Mouse (Mus musculus) forebrain, embryonic 10.5 days (tissue): ENCODE data around the gene Pcnx2. TPM values are rescaled to one million over a fixed set of nuclear protein-coding genes. Genes with fewer than 3 reads are reported as not detected.

Experiments
- DNase-seq: peaks from one replicate; pipeline ENCODE4 v3.0.0-alpha.2; 2017; ENCODE audit warnings: low spot score; ENCODE audit errors: extremely low spot score
- H3K27ac ChIP-seq: fragments of 300-500 bp; sonication (generic); 2 replicates; pipeline ENCODE4 v1.5.1; 2016; ENCODE audit warnings: mild to moderate bottlenecking
- H3K27me3 ChIP-seq: fragments of 300-500 bp; sonication (generic); 2 replicates; pipeline ENCODE4 v1.6.1; 2016; ENCODE audit warnings: mild to moderate bottlenecking; ENCODE audit not compliant: poor library complexity, severe bottlenecking
- H3K36me3 ChIP-seq: fragments of 300-500 bp; sonication (generic); replicated peaks from 2 replicates; pipeline ENCODE4 v1.6.1; 2016; ENCODE audit warnings: mild to moderate bottlenecking, moderate library complexity
- H3K4me1 ChIP-seq: fragments of 300-500 bp; sonication (generic); 2 replicates; pipeline ENCODE4 v1.6.1; 2016
- H3K4me3 ChIP-seq: fragments of 300-500 bp; sonication (generic); 2 replicates; pipeline ENCODE4 v1.5.1; 2016; ENCODE audit warnings: mild to moderate bottlenecking, moderate library complexity
- H3K9me3 ChIP-seq: fragments of 300-500 bp; sonication (generic); 2 replicates; pipeline ENCODE4 v1.6.1; 2016; ENCODE audit warnings: mild to moderate bottlenecking, moderate library complexity
- WGBS: fragments of 180-500 bp; shearing (Covaris S2); methylation state at CpG from one replicate; pipeline ENCODE4 v1.1.7; 2016; 5-methylcytosine and 5-hydroxymethylcytosine counted together
- polyA plus RNA-seq: library from polyadenylated mRNA; unstranded; fragments of >200 nt; fragmentation: Nextera tagmentation; extraction: Ambion mirVana; gene quantifications from 2 replicates; pipeline ENCODE4 v1.2.1, GENCODE M21; 2016

Pcnx2 gene
- polyA plus RNA-seq, 1 experiment from 2014 or later: 0.15 TPM

DNA sequence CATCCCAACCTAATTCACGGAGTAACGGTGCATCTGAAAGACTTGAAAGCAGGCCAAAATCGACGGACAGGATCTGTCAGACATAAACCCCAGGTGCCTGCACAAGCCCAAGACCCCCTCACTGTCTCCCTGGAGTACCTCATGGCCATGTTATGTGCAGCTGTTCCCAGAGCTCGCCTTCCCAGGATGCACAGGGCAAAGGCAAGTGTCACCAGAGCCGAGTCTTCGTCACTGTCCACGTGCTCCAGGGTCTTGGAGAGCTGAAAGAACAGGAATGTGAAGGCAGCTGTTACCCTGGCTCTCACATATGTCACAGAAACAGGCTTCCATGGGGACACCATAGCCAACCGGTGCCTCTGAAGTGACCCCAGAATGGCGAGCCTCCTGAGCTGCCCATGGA is 130.0 kb downstream of the Pcnx2 start:
- H3K27ac ChIP-seq: no peak overlapping the region
- DNase-seq: no peak
- H3K27me3 ChIP-seq: no peaks in the 10 kb centered on the region
- H3K4me1 ChIP-seq: peaks cover 4% of the 10 kb centered on the region
- H3K36me3 ChIP-seq: no peaks in the 10 kb centered on the region
- no peaks in the 10 kb centered on the region; the same call in 1 of the 2 replicates for H3K9me3 ChIP-seq
- 90% methylated on average over 10 of the region's 10 CpGs for WGBS
- H3K4me3 ChIP-seq: no peak overlapping the region

DNA sequence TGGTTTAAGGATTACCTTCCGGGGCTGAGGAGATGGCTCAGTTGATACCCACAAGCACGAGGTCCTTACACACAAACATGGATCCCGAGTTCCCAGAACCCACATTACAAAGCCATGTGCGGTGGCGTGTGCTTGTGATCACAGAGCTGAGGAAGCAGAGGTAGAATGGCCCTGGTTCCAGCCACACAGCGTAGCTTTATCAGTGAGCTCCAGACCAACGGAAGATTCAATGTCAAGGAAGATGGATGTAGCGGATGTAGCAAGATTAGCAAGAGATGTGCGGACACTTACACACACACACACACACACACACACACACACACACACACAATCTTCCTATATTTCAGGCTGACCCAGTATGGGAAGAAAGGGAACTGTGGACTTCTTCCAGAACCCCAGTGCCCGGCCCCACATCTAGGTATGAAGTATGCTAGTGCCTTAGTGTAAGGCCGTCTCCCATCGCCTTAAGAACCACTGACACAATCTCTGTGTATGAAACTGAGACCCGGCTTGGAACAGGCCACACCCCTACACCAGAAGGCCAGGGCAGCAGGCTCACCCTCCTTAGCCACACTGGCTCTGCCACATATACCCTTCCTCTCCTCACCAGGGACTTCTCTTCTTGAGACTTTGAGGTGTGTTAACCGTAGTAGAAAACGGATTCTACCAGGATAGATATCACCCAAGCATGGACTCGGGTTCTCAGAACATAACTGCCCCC is 134.9 kb downstream of the Pcnx2 start:
- Histone ChIP-seq H3K9me3 (no peaks in the 10 kb centered on the region; the same call in 1 of the 2 replicates), H3K27me3 (no peaks in the 10 kb centered on the region), H3K27ac (no peak overlapping the region), H3K36me3 (no peaks in the 10 kb centered on the region), H3K4me3 (no peak overlapping the region), H3K4me1 (no peaks in the 10 kb centered on the region)
- 94% methylated on average over 16 of the region's 16 CpGs for WGBS
- no peak for DNase-seq

DNA sequence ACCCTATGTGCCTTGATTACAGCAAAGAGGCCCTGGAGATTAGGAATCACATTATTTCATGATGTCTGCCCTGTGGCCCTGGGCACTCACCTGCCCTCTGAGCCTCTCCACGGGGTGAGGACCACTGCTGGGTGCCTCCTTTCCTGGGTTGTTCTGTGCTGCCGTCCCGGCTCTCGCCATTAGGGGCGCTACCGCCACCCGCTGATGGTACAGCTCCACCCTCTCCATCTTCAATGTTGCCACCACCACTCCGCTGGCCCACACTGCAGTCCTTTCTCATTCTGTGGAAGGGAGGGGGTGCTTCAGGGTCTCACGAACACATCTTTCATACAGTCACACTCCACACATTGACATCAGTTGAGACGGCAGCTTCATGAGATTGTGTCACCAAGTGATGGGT is 139.1 kb downstream of the Pcnx2 start:
- no peak overlapping the region for H3K27ac ChIP-seq
- no peak for DNase-seq
- H3K4me3 ChIP-seq: no peak overlapping the region
- H3K36me3 ChIP-seq: no peaks in the 10 kb centered on the region
- H3K9me3 ChIP-seq: no peaks in the 10 kb centered on the region; the same call in 1 of the 2 replicates
- peaks cover 10% of the 10 kb centered on the region for H3K4me1 ChIP-seq
- no peaks in the 10 kb centered on the region for H3K27me3 ChIP-seq
- 56% methylated on average over 10 of the region's 10 CpGs for WGBS

DNA sequence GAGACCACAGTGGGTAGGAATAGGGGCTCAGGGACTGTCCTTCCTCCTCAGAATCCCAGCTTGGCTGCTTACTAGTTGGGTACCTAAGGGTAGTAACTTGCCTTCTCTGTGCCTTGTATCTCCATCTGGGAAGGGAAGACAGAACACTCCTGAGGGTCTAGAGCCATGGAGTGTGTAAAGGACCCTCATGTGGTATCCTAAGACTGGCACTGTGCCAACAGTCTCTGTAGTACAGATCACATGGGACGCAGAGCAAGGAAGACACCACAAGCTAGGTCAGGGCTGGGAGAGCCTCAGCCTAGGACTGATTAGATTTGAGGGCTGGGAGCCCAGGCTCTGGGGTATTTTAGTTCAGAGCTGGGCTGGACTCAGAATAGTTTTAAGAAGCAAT is 141.0 kb downstream of the Pcnx2 start:
- Histone ChIP-seq H3K36me3 (no peaks in the 10 kb centered on the region), H3K4me3 (no peak overlapping the region), H3K27ac (0 out of 2 replicates have a peak overlapping the region, but pooled peaks have one; percentile 58), H3K9me3 (no peaks in the 10 kb centered on the region), H3K4me1 (peaks cover 10% of the 10 kb centered on the region), H3K27me3 (no peaks in the 10 kb centered on the region)
- no peak for DNase-seq
- 95% methylated on average over 1 of the region's 1 CpGs for WGBS

DNA sequence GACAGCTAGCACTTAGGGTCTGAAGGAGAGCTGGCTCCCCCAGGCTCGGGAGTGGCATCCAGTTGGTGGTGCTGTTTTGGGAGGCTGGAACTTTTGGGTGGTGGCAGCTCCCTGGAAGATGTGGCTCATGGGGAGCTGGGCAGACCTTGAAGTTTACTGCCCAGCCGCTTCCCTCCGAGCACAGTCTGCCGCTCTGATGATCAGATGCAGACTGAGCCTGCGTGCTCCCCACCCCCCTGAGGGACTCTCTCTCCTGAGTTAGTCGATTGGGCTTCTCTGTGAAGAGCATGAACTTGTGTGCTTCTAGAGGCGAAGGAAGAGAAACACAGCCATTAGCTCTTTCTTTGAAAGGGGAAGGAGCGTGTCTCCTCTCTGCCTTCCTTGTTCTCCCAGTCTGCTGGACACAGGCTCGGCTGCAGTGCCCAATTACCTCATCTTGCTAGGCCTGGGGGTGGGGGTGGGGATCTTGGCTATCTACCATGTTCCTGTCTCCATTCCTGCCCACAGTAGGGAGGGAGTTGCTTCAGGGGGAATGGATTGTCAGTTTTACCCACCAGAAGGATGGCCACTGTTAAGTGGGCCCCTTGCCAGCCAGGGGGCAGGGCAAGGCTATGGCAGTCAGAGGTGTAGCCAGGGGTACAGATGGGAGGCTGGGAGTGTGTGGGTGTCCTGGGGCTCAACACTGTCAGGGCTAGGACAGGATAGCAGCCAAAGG is 141.6 kb downstream of the Pcnx2 start:
- H3K36me3 ChIP-seq: no peaks in the 10 kb centered on the region
- DNase-seq: no peak
- no peaks in the 10 kb centered on the region for H3K27me3 ChIP-seq
- no peak overlapping the region for H3K4me3 ChIP-seq
- peaks cover 10% of the 10 kb centered on the region for H3K4me1 ChIP-seq
- 69% methylated on average over 9 of the region's 9 CpGs for WGBS
- H3K9me3 ChIP-seq: no peaks in the 10 kb centered on the region
- H3K27ac ChIP-seq: peak overlapping the region; percentile 58; the same call in 1 of the 2 replicates

DNA sequence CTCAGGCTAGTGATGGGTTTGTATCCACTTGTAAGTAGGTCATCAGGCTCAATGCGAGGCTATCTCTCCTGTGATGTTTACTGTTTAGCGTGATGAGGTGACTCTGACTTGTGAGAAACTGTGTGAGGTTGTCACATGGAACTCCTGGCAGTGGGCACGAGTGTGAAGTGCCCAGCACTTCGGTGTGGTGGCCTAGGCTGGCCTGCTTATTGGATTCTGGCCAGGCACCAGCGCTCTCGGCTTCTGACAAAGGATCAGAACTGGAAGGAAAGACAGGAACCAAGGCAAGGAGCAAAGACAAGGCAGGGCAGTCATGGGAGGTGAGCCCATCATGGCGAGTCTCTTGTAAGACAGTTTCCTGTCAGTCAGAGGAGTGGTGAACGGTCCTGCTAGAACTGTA is 142.2 kb downstream of the Pcnx2 start:
- H3K27ac ChIP-seq: peak overlapping the region; percentile 58; the same call in 1 of the 2 replicates
- WGBS: 86% methylated on average over 8 of the region's 8 CpGs
- no peaks in the 10 kb centered on the region for H3K9me3 ChIP-seq
- H3K4me1 ChIP-seq: peaks cover 10% of the 10 kb centered on the region
- DNase-seq: no peak
- H3K4me3 ChIP-seq: no peak overlapping the region
- no peaks in the 10 kb centered on the region for H3K36me3 ChIP-seq
- no peaks in the 10 kb centered on the region for H3K27me3 ChIP-seq

DNA sequence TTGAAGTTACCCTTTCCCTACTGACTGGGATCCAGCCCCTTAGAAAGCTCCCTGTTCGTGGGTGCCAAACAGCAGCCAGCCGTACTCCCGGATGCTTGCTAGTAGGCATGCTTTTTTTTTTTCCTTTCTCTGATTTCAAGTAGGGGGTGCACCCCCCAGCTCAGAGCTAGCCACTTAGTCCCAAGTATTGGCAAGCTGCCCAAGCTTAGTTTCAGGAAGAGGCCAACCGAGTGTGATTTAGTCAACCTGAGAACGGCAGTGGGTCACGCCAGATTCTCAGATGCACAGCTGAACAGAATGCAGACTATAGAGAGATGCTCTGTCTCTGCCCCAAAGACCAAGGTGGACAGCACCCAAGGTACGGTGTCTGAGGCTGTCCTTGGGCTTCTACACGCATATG is 147.3 kb downstream of the Pcnx2 start:
- Histone ChIP-seq H3K27ac (no peak overlapping the region), H3K4me3 (no peak overlapping the region), H3K27me3 (no peaks in the 10 kb centered on the region), H3K4me1 (peaks cover 5% of the 10 kb centered on the region; the same call in 1 of the 2 replicates), H3K9me3 (no peaks in the 10 kb centered on the region), H3K36me3 (no peaks in the 10 kb centered on the region)
- WGBS: 89% methylated on average over 8 of the region's 8 CpGs
- no peak for DNase-seq

DNA sequence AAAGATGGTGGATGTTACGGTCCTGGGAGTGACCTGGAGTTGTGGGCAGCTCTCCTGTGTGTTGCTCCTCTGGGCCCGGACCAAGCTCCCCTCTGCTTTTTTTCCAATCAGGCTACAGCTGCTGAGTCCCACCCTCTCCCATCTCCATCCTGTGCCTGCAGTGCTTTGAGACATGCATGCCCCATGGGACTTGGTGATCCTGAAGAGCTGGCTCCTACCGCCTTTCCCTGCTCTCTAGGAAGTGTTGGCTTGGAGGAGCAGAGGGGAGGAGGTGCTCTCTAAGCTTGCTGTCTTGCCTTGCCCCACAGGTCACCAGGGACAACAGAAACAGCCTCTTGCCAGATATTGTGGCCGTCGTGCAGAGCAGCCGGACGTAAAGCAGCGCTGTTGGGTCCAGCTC is 150.7 kb downstream of the Pcnx2 start:
- no peak for DNase-seq
- H3K27me3 ChIP-seq: no peaks in the 10 kb centered on the region
- H3K4me3 ChIP-seq: no peak overlapping the region
- H3K9me3 ChIP-seq: no peaks in the 10 kb centered on the region
- no peaks in the 10 kb centered on the region for H3K36me3 ChIP-seq
- peaks cover 11% of the 10 kb centered on the region for H3K4me1 ChIP-seq
- 85% methylated on average over 8 of the region's 8 CpGs for WGBS
- H3K27ac ChIP-seq: no peak overlapping the region

DNA sequence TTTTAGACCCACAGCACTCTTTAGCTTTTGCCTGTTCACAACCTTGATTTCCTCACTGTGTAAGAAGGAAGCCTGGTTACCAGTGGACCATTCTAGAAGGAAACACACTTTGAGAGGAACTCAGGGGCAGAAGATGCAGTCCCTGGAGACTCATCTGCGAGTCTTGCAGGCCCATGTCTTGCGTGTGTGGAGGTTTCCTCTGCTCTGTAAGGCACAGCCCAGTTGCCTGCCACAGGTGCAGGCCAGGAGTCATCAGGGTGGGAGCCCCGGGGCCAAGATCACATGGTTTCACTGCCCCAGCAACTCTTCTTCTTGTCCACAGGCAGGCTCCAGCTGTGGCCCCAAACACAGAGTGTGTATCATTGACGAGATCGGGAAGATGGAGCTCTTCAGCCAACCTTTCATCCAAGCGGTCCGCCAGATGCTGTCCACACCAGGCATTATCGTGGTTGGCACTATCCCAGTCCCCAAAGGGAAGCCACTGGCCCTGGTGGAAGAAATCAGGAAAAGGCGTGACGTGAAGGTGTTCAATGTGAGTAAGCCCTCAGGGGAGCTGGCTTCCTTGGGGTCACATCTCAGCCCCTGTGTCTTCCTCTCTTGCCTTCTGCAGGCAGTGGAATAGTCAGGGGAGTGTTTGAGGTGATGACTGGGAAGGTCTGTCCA is 153.1 kb downstream of the Pcnx2 start:
- DNase-seq: no peak
- H3K27me3 ChIP-seq: no peaks in the 10 kb centered on the region
- no peaks in the 10 kb centered on the region for H3K9me3 ChIP-seq
- H3K4me1 ChIP-seq: peaks cover 25% of the 10 kb centered on the region
- H3K4me3 ChIP-seq: no peak overlapping the region
- WGBS: 92% methylated on average over 10 of the region's 10 CpGs
- no peak overlapping the region for H3K27ac ChIP-seq
- no peaks in the 10 kb centered on the region for H3K36me3 ChIP-seq

DNA sequence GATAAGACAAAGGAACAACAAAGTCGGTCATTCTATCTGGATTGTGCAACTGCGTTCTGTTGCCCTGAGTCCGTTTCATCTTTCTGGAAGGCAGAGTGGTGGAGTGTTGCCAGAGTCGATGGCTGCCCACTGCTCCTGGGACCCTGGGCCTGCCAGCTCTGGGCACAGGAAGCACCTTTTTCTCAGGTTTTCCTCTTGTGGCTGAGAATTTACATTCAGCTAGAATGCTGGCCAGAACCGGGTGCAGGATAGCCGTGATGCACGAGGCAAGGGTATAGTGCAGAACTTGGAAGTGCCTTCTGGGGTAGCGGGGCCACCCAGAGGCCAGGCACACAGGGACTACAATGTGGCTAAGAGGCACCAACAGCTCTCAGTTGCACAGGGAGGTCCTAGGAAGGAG is 155.7 kb downstream of the Pcnx2 start:
- Histone ChIP-seq H3K36me3 (no peaks in the 10 kb centered on the region), H3K27ac (no peak overlapping the region), H3K9me3 (no peaks in the 10 kb centered on the region), H3K4me1 (peaks cover 23% of the 10 kb centered on the region), H3K27me3 (no peaks in the 10 kb centered on the region), H3K4me3 (no peak overlapping the region)
- DNase-seq: no peak
- WGBS: 90% methylated on average over 8 of the region's 8 CpGs

DNA sequence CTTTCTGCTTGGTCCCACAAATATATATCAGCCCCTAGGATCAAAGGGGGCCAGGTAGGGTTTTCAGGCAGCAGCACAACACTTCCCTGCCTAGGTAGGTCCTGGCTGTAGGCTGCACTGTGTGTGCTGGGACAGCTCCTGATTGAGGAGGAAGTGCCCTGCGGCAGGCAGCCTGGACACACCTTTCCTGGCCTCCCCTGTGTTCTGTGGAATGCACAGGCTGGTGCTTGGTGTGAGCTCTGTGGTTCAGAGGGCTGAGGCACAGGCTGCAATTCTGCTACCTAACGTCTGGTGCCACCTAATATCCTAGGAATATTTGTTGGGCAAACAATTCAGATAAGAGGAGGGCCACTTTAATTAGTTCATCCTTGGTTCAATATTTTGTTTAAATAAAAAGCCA is 156.3 kb downstream of the Pcnx2 start:
- Histone ChIP-seq H3K27ac (no peak overlapping the region), H3K36me3 (no peaks in the 10 kb centered on the region), H3K4me3 (no peak overlapping the region), H3K4me1 (peaks cover 21% of the 10 kb centered on the region), H3K9me3 (no peaks in the 10 kb centered on the region), H3K27me3 (no peaks in the 10 kb centered on the region)
- WGBS: 72% methylated on average over 2 of the region's 2 CpGs
- no peak for DNase-seq

DNA sequence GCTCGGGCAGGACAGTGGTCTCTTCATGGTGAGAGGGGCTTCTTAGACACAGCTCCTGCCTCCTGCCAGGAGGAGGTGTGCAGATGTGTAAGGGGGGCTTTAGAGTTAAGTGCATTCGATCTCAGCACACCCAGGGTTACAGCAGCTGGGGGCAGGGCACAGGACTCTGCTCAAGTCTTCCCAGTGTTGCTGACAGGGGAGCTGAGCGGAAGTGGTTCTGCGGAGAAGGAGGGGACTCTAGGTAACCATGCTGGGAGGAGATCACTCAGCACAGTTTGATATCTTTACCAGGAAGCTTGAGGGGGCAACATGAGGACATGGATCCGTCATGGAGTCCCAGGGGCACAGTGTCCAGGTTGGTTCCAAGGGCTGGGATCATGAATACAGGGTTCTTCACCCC is 156.7 kb downstream of the Pcnx2 start:
- Histone ChIP-seq H3K9me3 (no peaks in the 10 kb centered on the region), H3K27me3 (no peaks in the 10 kb centered on the region), H3K4me3 (no peak overlapping the region), H3K27ac (peak overlapping the region; percentile 56; the same call in 1 of the 2 replicates), H3K36me3 (no peaks in the 10 kb centered on the region), H3K4me1 (peaks cover 21% of the 10 kb centered on the region)
- 83% methylated on average over 5 of the region's 5 CpGs for whole genome bisulfite sequencing
- no peak for DNase-seq

DNA sequence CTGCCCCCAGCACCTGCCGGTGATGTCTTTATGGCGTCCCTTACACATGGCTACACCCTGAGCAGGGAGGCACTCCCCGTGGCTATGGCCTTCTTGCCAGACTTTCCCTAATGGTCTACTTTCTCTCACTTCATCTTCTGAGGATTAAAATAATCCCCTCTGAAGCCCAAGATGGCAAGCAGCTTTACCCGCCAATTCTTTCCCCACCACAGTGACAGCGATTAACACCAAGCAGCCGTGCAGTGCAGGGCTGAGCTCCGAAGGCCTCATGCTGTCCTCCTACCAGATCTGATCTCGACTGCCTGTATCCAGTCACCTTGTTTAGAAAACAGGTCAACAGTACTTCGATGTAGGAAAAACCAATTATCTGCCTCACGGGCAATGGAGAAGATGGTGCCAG is 157.5 kb downstream of the Pcnx2 start:
- Histone ChIP-seq H3K9me3 (no peaks in the 10 kb centered on the region), H3K27ac (no peak overlapping the region), H3K4me1 (peaks cover 23% of the 10 kb centered on the region), H3K27me3 (no peaks in the 10 kb centered on the region), H3K36me3 (no peaks in the 10 kb centered on the region), H3K4me3 (no peak overlapping the region)
- WGBS: 74% methylated on average over 10 of the region's 10 CpGs
- no peak for DNase-seq
